Mouse (Mus musculus) kidney, adult 2 months (tissue): ENCODE measurements around the gene Opn4.

Source experiments
- CTCF ChIP-seq: fragments of 200-500 bp; conservative IDR thresholded peaks from 2 replicates; pipeline ENCODE4 v1.5.1; 2011; ENCODE audit warnings: low read depth, mild to moderate bottlenecking, control low read depth, low read length, moderate library complexity, mixed read lengths; ENCODE audit not compliant: insufficient read depth, insufficient read length
- POLR2A ChIP-seq: fragments of 200-500 bp; IDR thresholded peaks from one replicate; pipeline ENCODE4 v1.6.1; 2011; ENCODE audit warnings: low read depth, low read length, control low read depth

DNA sequence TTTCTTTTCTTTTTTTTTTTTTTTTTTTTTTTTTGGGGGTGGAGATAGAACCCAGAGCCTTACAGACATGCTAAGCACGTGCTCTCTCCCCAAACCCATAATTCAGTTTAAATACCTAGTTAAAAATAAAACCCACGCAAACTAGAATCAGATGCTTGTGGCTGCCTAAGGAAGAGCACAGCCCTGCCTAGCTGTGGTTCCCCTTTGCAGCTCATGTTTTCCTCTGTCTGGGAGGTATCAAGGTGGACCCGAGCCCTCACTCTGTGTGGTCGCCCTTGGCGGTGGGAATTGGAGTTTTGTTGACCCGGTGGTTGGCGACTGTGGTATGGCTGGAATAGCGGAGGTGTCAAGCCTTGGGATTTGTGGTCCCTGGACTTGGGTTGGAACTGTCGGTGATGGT lies 41.0 kb downstream of the Opn4 start:
- TF ChIP-seq CTCF (no peak), POLR2A (no peak)
